Mouse (Mus musculus) stomach, embryonic 14.5 days (tissue): ENCODE measurements around the gene Dact3. TPM values are rescaled to one million over a fixed set of nuclear protein-coding genes. Genes with fewer than 3 reads are reported as not detected.
A peak's percentile ranks its signal among the peaks of the same experiment; 100 is the strongest.

ENCODE experiments used
- ATAC-seq: fragments of 200-750 bp; cut with Nextera tagmentation; 2 replicates; pipeline ENCODE4 v1.8.0; 2017; ENCODE audit warnings: low read depth, moderate TSS enrichment; ENCODE audit not compliant: insufficient number of reproducible peaks, insufficient read depth, low FRiP score
- H3K27ac ChIP-seq: fragments of 300-500 bp; sonication (generic); 2 replicates; pipeline ENCODE4 v1.5.1; 2014; ENCODE audit warnings: mild to moderate bottlenecking, low read length, moderate library complexity, mixed read lengths
- H3K27me3 ChIP-seq: fragments of 300-500 bp; sonication (generic); 2 replicates; pipeline ENCODE4 v1.6.1; 2014; ENCODE audit warnings: low read length, control low read depth, mixed read lengths; ENCODE audit not compliant: control insufficient read depth, insufficient read depth
- H3K36me3 ChIP-seq: fragments of 300-500 bp; sonication (generic); 2 replicates; pipeline ENCODE4 v1.6.1; 2014; ENCODE audit warnings: mild to moderate bottlenecking, control low read depth, low read length, moderate library complexity, mixed read lengths; ENCODE audit not compliant: control insufficient read depth, insufficient read depth
- H3K4me1 ChIP-seq: fragments of 300-500 bp; sonication (generic); 2 replicates; pipeline ENCODE4 v1.6.1; 2014; ENCODE audit warnings: low read length, control low read depth, mixed read lengths; ENCODE audit not compliant: control insufficient read depth, insufficient read depth
- H3K4me2 ChIP-seq: fragments of 300-500 bp; sonication (generic); replicated peaks from 2 replicates; pipeline ENCODE4 v1.6.1; 2014; ENCODE audit warnings: low read depth, low read length, control low read depth
- H3K4me3 ChIP-seq: fragments of 300-500 bp; sonication (generic); 2 replicates; pipeline ENCODE4 v1.5.1; 2014; ENCODE audit warnings: low read depth, low read length, control low read depth
- H3K9ac ChIP-seq: fragments of 300-500 bp; sonication (generic); replicated peaks from 2 replicates; pipeline ENCODE4 v1.6.1; 2014; ENCODE audit warnings: low read depth, mild to moderate bottlenecking, control low read depth, low read length, moderate library complexity, mixed read lengths
- H3K9me3 ChIP-seq: fragments of 300-500 bp; sonication (generic); 2 replicates; pipeline ENCODE4 v1.6.1; 2016; ENCODE audit warnings: low read depth, low read length, control low read depth; ENCODE audit not compliant: control insufficient read depth
- WGBS: fragments of 180-500 bp; shearing (Covaris S2); extraction: QIAGEN DNeasy Blood & Tissue Kit; methylation state at CpG from one replicate; pipeline ENCODE4 v1.1.7; 2014; 5-methylcytosine and 5-hydroxymethylcytosine counted together
- polyA plus RNA-seq: library from polyadenylated mRNA; unstranded; fragments of >200 nt; fragmentation: Nextera tagmentation; extraction: Ambion mirVana; gene quantifications from 2 replicates; pipeline ENCODE4 v1.2.1, GENCODE M21; 2014

Gene Dact3
- polyA plus RNA-seq, 1 experiment from 2014 or later = 5.5 TPM

GRCm38 (mm10) chr7:16845820-16846167 lies 29.3 kb upstream of the Dact3 start:
- Histone ChIP-seq H3K27ac (peak overlapping the region; percentile 63; the same call in 1 of the 2 replicates), H3K4me3 (peak overlapping the region; percentile 17), H3K4me1 (peaks cover 20% of the 10 kb centered on the region; the same call in 1 of the 2 replicates), H3K9me3 (no peaks in the 10 kb centered on the region), H3K9ac (peak overlapping the region; percentile 33; the same call in 1 of the 2 replicates), H3K36me3 (peaks cover 4% of the 10 kb centered on the region), H3K27me3 (no peaks in the 10 kb centered on the region), H3K4me2 (peak overlapping the region; percentile 83)
- WGBS = 31% methylated on average over 10 of the region's 10 CpGs
- no peak for ATAC-seq

- peaks cover 4% of the 10 kb centered on the region for H3K36me3 ChIP-seq
- no peak for ATAC-seq
- no peak overlapping the region for H3K4me3 ChIP-seq
- H3K27me3 ChIP-seq = no peaks in the 10 kb centered on the region
- 92% methylated on average over 5 of the region's 5 CpGs for WGBS
- no peaks in the 10 kb centered on the region for H3K9me3 ChIP-seq
- no peak overlapping the region for H3K9ac ChIP-seq
- peaks cover 16% of the 10 kb centered on the region; the same call in 1 of the 2 replicates for H3K4me1 ChIP-seq
- no peak overlapping the region for H3K4me2 ChIP-seq
- no peak overlapping the region for H3K27ac ChIP-seq
These were observed 28.3 kb upstream of the Dact3 start for GRCm38 (mm10) chr7:16846775-16847174.

- 81% methylated on average over 19 of the region's 19 CpGs for WGBS
- Histone ChIP-seq H3K9ac (no peak overlapping the region), H3K9me3 (no peaks in the 10 kb centered on the region), H3K36me3 (peaks cover 7% of the 10 kb centered on the region), H3K27me3 (no peaks in the 10 kb centered on the region), H3K4me1 (peaks cover 16% of the 10 kb centered on the region; the same call in 1 of the 2 replicates), H3K27ac (no peak overlapping the region), H3K4me2 (no peak overlapping the region), H3K4me3 (no peak overlapping the region)
- ATAC-seq = no peak
These were observed 27.6 kb upstream of the Dact3 start for GRCm38 (mm10) chr7:16847507-16847906.

GRCm38 (mm10) chr7:16848579-16848978 lies 26.5 kb upstream of the Dact3 start:
- WGBS = 34% methylated on average over 17 of the region's 17 CpGs

GRCm38 (mm10) chr7:16851636-16852035 lies 23.5 kb upstream of the Dact3 start:
- Histone ChIP-seq H3K4me3 (no peak overlapping the region), H3K4me1 (no peaks in the 10 kb centered on the region), H3K27ac (no peak overlapping the region), H3K36me3 (peaks cover 28% of the 10 kb centered on the region), H3K27me3 (no peaks in the 10 kb centered on the region), H3K4me2 (no peak overlapping the region), H3K9ac (no peak overlapping the region), H3K9me3 (no peaks in the 10 kb centered on the region)
- no peak for ATAC-seq
- 94% methylated on average over 4 of the region's 4 CpGs for WGBS

More at GRCm38 (mm10) chr7:16848579-16848978, 26.5 kb upstream of the Dact3 start:
- Histone ChIP-seq H3K27me3 (no peaks in the 10 kb centered on the region), H3K36me3 (peaks cover 7% of the 10 kb centered on the region), H3K4me1 (peaks cover 16% of the 10 kb centered on the region; the same call in 1 of the 2 replicates), H3K27ac (no peak overlapping the region), H3K4me2 (no peak overlapping the region), H3K9ac (no peak overlapping the region), H3K4me3 (no peak overlapping the region), H3K9me3 (no peaks in the 10 kb centered on the region)
- no peak for ATAC-seq

GRCm38 (mm10) chr7:16853302-16853831 lies 21.8 kb upstream of the Dact3 start:
- H3K4me3 ChIP-seq = no peak overlapping the region
- WGBS = 77% methylated on average over 14 of the region's 14 CpGs
- peaks cover 42% of the 10 kb centered on the region for H3K36me3 ChIP-seq
- H3K9ac ChIP-seq = no peak overlapping the region
- H3K4me2 ChIP-seq = no peak overlapping the region
- H3K4me1 ChIP-seq = no peaks in the 10 kb centered on the region
- no peak overlapping the region for H3K27ac ChIP-seq
- H3K9me3 ChIP-seq = no peaks in the 10 kb centered on the region
- ATAC-seq = peak; percentile 85
- no peaks in the 10 kb centered on the region for H3K27me3 ChIP-seq

- Histone ChIP-seq H3K9ac (no peak overlapping the region), H3K36me3 (peaks cover 44% of the 10 kb centered on the region), H3K27ac (no peak overlapping the region), H3K9me3 (no peaks in the 10 kb centered on the region), H3K4me2 (no peak overlapping the region), H3K4me1 (no peaks in the 10 kb centered on the region), H3K27me3 (no peaks in the 10 kb centered on the region), H3K4me3 (no peak overlapping the region)
- WGBS = 24% methylated on average over 17 of the region's 17 CpGs
- ATAC-seq = no peak
These were observed 16.8 kb upstream of the Dact3 start for GRCm38 (mm10) chr7:16858336-16858735.

GRCm38 (mm10) chr7:16859902-16860651 lies 15.0 kb upstream of the Dact3 start:
- ATAC-seq = no peak
- Histone ChIP-seq H3K9me3 (no peaks in the 10 kb centered on the region), H3K4me1 (no peaks in the 10 kb centered on the region), H3K36me3 (peaks cover 47% of the 10 kb centered on the region), H3K4me2 (no peak overlapping the region), H3K9ac (no peak overlapping the region), H3K27ac (no peak overlapping the region), H3K27me3 (no peaks in the 10 kb centered on the region), H3K4me3 (no peak overlapping the region)
- WGBS = 34% methylated on average over 5 of the region's 5 CpGs
